Mouse (Mus musculus) megakaryocyte, embryonic 14.5 days (primary cell): Measurements from ENCODE around the gene St6gal1. TPM values are rescaled to one million over a fixed set of nuclear protein-coding genes. Genes with fewer than 3 reads are reported as not detected.

Experiments used
- H3K27me3 ChIP-seq: replicated peaks from 2 replicates; pipeline ENCODE3; 2012; ENCODE audit warnings: inconsistent platforms
- H3K36me3 ChIP-seq: replicated peaks from 2 replicates; pipeline ENCODE3; 2012; ENCODE audit warnings: low read length, inconsistent platforms, mixed read lengths
- H3K4me1 ChIP-seq: 2 replicates; pipeline ENCODE4 v1.6.1; 2012; ENCODE audit warnings: inconsistent platforms
- H3K4me3 ChIP-seq: replicated peaks from 2 replicates; pipeline ENCODE3; 2012; ENCODE audit warnings: moderate library complexity, mild to moderate bottlenecking, inconsistent platforms
- H3K9me3 ChIP-seq: 2 replicates; pipeline ENCODE4 v1.6.1; 2012; ENCODE audit warnings: inconsistent platforms
- FLI1 ChIP-seq: IDR thresholded peaks from 2 replicates; pipeline ENCODE4 v1.6.1; 2012; ENCODE audit warnings: low read length, inconsistent platforms, mixed read lengths
- GATA1 ChIP-seq: IDR thresholded peaks from 3 replicates; pipeline ENCODE4 v1.6.1; 2012; ENCODE audit warnings: mixed read lengths, low read length, inconsistent platforms, borderline replicate concordance
- polyA plus RNA-seq: library from polyadenylated mRNA; stranded (reverse); fragments of >175 nt; gene quantifications from 2 replicates; pipeline ENCODE4 v1.2.3, GENCODE M21; 2012; ENCODE audit warnings: low replicate concordance; ENCODE audit not compliant: insufficient read depth

St6gal1 gene
- polyA plus RNA-seq, 1 experiment, result not detected

GRCm38 (mm10) chr16:23401463-23401862 lies 176.9 kb downstream of the St6gal1 start:
- H3K9me3 ChIP-seq, result peaks cover 15% of the 10 kb centered on the region
- peaks cover 30% of the 10 kb centered on the region for H3K4me1 ChIP-seq
- H3K27me3 ChIP-seq, result no peaks in the 10 kb centered on the region
- H3K36me3 ChIP-seq, result no peaks in the 10 kb centered on the region
- H3K4me3 ChIP-seq, result no peak overlapping the region
- TF ChIP-seq FLI1, result no peak
- TF ChIP-seq GATA1, result no peak

DNA sequence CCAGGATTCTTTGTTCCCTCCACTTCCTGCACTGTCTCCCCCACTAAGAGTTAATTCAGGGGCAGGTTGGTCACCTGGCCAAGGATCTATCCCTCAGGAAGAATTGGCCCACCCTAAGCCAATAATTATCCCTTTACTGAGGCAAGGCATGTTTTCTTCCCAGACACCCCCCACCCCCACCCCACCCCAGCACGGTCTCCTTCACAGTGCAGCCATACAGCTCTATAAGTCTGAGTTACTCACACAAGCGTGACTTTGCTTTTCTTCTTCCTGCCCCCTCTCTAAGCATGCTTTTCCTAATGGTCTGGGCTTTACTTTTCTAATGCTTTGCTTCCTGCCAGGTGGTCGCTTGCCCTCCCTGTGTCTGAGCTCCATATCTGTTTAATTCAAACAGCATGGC lies 177.4 kb downstream of the St6gal1 start:
- H3K4me3 ChIP-seq, result no peak overlapping the region
- H3K27me3 ChIP-seq, result no peaks in the 10 kb centered on the region
- peaks cover 15% of the 10 kb centered on the region for H3K9me3 ChIP-seq
- H3K4me1 ChIP-seq, result peaks cover 30% of the 10 kb centered on the region
- TF ChIP-seq GATA1 (no peak), FLI1 (no peak)
- no peaks in the 10 kb centered on the region for H3K36me3 ChIP-seq

DNA sequence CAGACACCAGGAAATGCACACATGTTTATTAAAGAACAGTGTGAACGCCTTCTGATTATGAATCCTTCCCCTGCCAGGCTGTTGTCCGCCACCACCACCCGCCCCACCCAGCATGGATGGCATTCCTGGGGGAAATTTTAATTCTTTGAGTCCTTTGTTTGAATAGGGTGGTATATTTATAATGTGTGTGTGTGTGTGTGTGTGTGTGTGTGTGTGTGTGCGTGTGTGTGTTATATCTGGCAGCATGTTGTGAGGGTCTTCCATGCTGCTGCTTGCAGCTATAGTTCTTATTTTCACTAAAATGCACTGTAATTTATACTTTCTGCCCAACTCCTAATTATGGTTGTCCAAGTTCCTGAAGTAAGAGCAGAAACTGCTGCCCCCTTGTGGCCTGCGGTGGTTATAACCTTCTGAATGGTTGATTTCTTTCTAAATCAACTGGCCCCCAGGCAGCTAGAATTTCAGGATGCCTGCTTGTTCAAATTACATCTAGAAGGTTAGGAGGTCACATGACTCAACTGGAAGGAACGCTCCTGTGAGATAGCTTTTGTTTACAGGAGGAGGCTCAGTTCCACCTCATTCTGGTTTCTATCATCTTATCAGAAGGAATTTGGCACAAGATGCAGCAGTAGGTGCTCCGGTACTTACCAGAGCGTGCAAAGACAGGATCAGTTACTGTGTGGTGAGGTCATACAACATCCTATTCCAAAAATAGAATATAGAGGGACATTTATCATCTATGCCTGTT lies 178.6 kb downstream of the St6gal1 start:
- peaks cover 25% of the 10 kb centered on the region for H3K4me1 ChIP-seq
- no peaks in the 10 kb centered on the region for H3K27me3 ChIP-seq
- H3K9me3 ChIP-seq, result peaks cover 11% of the 10 kb centered on the region
- TF ChIP-seq FLI1 (no peak), GATA1 (no peak)
- H3K36me3 ChIP-seq, result no peaks in the 10 kb centered on the region
- H3K4me3 ChIP-seq, result no peak overlapping the region

Other genes starting within 250 kb of the St6gal1 start
- gene Kng2, start 195.3 kb upstream of the St6gal1 start, polyA plus RNA-seq, result not detected in 2 replicates
- 0.17 TPM in 1 of 2 replicates, not detected in the other for gene Kng1, start 166.9 kb upstream of the St6gal1 start, polyA plus RNA-seq
- 5.3 TPM in 1 of 2 replicates, not detected in the other for gene Eif4a2, start 117.3 kb upstream of the St6gal1 start, polyA plus RNA-seq
- 26.5 TPM in 1 of 2 replicates, not detected in the other for gene Rfc4, start 97.0 kb upstream of the St6gal1 start, polyA plus RNA-seq
- gene Adipoq, start 78.2 kb upstream of the St6gal1 start, polyA plus RNA-seq, result not detected in 2 replicates
- gene Rtp1, start 204.4 kb downstream of the St6gal1 start, polyA plus RNA-seq, result not detected in 2 replicates